Mouse (Mus musculus) embryo, embryonic 11.5 days (tissue): Measurements from ENCODE around the gene Gsk3b.

Experiments used
- DNase-seq: peaks from one replicate; pipeline ENCODE4 v3.0.0-alpha.2; 2012; ENCODE audit warnings: low read depth, low spot score

Gsk3b gene

GRCm38 (mm10) chr16:38282559-38283160 is 193.9 kb downstream of the Gsk3b start:
- no peak for DNase-seq

GRCm38 (mm10) chr16:38283300-38283699 is 194.5 kb downstream of the Gsk3b start:
- no peak for DNase-seq

GRCm38 (mm10) chr16:38285801-38286200 is 197.0 kb downstream of the Gsk3b start:
- DNase-seq = no peak

- no peak for DNase-seq
Observed at GRCm38 (mm10) chr16:38286541-38286940, 197.7 kb downstream of the Gsk3b start.

GRCm38 (mm10) chr16:38287357-38287756 is 198.6 kb downstream of the Gsk3b start:
- no peak for DNase-seq

- no peak for DNase-seq
Observed at GRCm38 (mm10) chr16:38287762-38288161, 199.0 kb downstream of the Gsk3b start.

- no peak for DNase-seq
Observed at GRCm38 (mm10) chr16:38288851-38289250, 200.1 kb downstream of the Gsk3b start.

GRCm38 (mm10) chr16:38290151-38290550 is 201.3 kb downstream of the Gsk3b start:
- no peak for DNase-seq

GRCm38 (mm10) chr16:38294685-38295348 is 206.0 kb downstream of the Gsk3b start, which contains the start of gene Nr1i2:
TSS of gene Nr1i2 (minus strand) at chr16:38294824.
- no peak for DNase-seq

- no peak for DNase-seq
Observed at GRCm38 (mm10) chr16:38295349-38295930, 206.6 kb downstream of the Gsk3b start.
